Mouse (Mus musculus): ENCODE measurements around the gene Clca3a2. TPM values are rescaled to one million over a fixed set of nuclear protein-coding genes. Genes with fewer than 3 reads are reported as not detected.
"Not testable (repeated sequence)": the region's sequence is repeated elsewhere in the genome, so short reads cannot be mapped to it uniquely, and the experiment has no call there.

The Clca3a2 gene
- polyA plus RNA-seq, 1 experiment from 2014 or later: not detected

DNA sequence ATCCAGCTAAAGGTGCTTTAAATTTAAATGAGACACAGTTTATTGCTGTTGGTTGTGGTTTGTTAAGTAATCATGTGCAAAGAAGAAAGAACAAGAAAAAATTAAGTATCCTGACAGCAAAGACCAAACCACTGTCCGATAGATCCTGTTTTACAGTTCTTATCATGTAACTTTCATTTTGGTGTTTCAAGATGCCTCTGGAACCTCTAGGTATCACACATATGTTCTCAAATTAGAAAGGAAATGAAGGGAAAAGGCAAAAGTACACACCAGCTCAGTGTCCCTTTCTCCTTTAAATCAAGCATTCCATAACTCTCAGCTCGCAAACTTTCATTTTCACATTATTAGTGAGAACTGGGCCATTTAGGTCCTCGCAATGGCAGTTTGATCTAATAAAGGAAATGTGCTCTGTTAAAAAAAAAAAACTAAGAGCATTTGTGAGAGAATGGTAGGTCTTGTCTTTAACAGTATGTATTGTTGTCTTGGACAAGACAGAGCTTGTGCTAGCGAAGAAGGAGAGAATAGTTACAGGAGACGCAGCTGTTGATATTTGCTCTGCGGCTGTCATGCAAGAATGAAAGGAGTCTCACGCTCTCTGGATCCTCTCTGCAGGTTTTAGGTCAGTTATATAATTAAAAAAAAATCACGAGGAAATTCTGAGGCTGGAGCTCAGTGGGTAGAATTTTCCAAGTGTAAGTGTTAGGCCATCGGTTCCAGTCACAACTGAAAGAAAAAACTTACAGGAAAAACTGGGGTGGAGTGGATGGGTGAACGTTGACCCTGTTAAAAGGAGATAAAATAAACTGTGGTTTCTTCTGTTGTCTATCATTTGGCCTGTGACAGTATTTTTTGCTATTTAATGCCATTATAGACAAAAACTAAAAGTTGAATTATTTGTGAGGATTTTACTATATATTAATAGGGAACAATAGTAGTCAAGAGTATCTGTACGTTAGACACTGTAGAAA is 33.8 kb downstream of the Clca3a2 start:
- no peaks in the 10 kb centered on the region for H3K4me1 ChIP-seq
- no peaks in the 10 kb centered on the region for H3K36me3 ChIP-seq
- no peak for ATAC-seq (ENCODE audit: low FRiP score, low read depth)
- H3K27me3 ChIP-seq (replicated peaks): no peaks in the 10 kb centered on the region
- no peak overlapping the region for H3K9ac ChIP-seq
- no peak overlapping the region for H3K4me3 ChIP-seq
- no peaks in the 10 kb centered on the region for H3K9me3 ChIP-seq
- 83% methylated on average over 11 of the region's 11 CpGs for WGBS
- H3K27ac ChIP-seq: no peak overlapping the region
- no peak overlapping the region for H3K4me2 ChIP-seq (replicated peaks)

- ATAC-seq (ENCODE audit: low FRiP score, low read depth): no peak
- no peaks in the 10 kb centered on the region for H3K4me1 ChIP-seq
- H3K27ac ChIP-seq: no peak overlapping the region
- H3K36me3 ChIP-seq: no peaks in the 10 kb centered on the region
- H3K27me3 ChIP-seq (replicated peaks): no peaks in the 10 kb centered on the region
- WGBS: 92% methylated on average over 4 of the region's 4 CpGs
- H3K4me2 ChIP-seq (replicated peaks): no peak overlapping the region
- H3K9me3 ChIP-seq: no peaks in the 10 kb centered on the region
- H3K9ac ChIP-seq: no peak overlapping the region
- no peak overlapping the region for H3K4me3 ChIP-seq
These were observed 54.1 kb downstream of the Clca3a2 start for GRCm38 (mm10) chr3:144765161-144765560.

DNA sequence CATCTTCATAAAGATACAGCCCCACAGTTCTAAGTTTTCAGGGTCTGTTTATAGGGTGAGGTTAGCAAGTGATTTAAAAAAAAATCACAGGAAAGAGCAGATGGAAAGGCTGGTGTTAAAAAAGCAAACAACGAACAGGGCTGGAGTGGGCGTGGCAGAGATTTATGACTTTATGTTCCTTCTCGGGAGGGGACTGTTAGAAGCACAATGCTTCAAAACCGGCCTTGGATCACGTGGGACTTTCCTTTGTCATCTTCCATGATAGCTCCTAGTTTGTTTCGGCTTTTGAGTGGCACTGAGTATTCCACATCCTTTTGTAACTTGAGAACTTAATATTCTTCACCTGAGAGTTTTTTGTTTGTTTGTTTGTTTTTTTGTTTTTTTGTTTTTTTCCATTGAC is 57.8 kb downstream of the Clca3a2 start:
- H3K4me2 ChIP-seq (replicated peaks): no peak overlapping the region
- H3K27me3 ChIP-seq (replicated peaks): no peaks in the 10 kb centered on the region
- H3K9ac ChIP-seq: no peak overlapping the region
- H3K4me1 ChIP-seq: no peaks in the 10 kb centered on the region
- 13% methylated on average over 6 of the region's 6 CpGs for WGBS
- H3K4me3 ChIP-seq: no peak overlapping the region
- no peaks in the 10 kb centered on the region for H3K9me3 ChIP-seq
- no peak overlapping the region for H3K27ac ChIP-seq
- no peak for ATAC-seq (ENCODE audit: low FRiP score, low read depth)
- H3K36me3 ChIP-seq: no peaks in the 10 kb centered on the region

- no peaks in the 10 kb centered on the region for H3K9me3 ChIP-seq
- H3K27me3 ChIP-seq (replicated peaks): no peaks in the 10 kb centered on the region
- no peaks in the 10 kb centered on the region for H3K4me1 ChIP-seq
- no peak within 1 kb of the TSS for H3K4me2 ChIP-seq (replicated peaks)
- 64% methylated on average over 11 of the region's 11 CpGs for WGBS
- H3K9ac ChIP-seq: no peak within 1 kb of the TSS
- H3K27ac ChIP-seq: no peak within 1 kb of the TSS
- no peak within 1 kb of the TSS for H3K4me3 ChIP-seq
- ATAC-seq (ENCODE audit: low FRiP score, low read depth): peak; percentile 33; the same call in 1 of the 2 replicates
- H3K36me3 ChIP-seq: no peaks in the 10 kb centered on the region
These were observed 58.5 kb downstream of the Clca3a2 start, which contains the start of gene Clca3a1 for GRCm38 (mm10) chr3:144760592-144761309. Gene Clca3a1, minus strand, starts transcription at chr3:144760977.

GRCm38 (mm10) chr3:144759719-144760118 is 59.6 kb downstream of the Clca3a2 start:
- no peaks in the 10 kb centered on the region for H3K36me3 ChIP-seq
- no peaks in the 10 kb centered on the region for H3K27me3 ChIP-seq (replicated peaks)
- H3K4me1 ChIP-seq: no peaks in the 10 kb centered on the region
- H3K9me3 ChIP-seq: no peaks in the 10 kb centered on the region
- no peak overlapping the region for H3K9ac ChIP-seq
- H3K4me3 ChIP-seq: no peak overlapping the region
- no peak for ATAC-seq (ENCODE audit: low FRiP score, low read depth)
- no peak overlapping the region for H3K4me2 ChIP-seq (replicated peaks)
- WGBS: 92% methylated on average over 3 of the region's 3 CpGs
- no peak overlapping the region for H3K27ac ChIP-seq

DNA sequence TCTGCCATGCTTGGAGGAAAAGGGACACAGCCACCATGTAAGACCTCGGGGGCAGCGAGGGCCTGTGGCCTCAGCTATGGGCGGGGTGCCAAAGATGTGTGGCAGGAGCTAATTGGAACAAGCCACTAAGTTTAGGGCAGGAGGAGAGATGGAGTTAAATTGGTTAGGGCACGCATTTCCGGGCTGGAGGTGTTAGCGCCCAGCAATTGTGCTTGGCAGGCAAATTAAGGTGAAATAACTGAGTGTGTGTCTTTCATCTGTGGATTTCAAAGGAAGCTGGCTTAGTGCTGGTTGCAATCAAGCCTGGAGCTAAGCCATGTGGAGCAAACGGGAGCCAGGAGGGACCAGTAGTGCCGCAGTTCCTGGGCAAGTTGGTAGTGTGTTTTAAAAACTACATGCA is 63.2 kb downstream of the Clca3a2 start:
- not testable (repeated sequence) for H3K36me3 ChIP-seq; H3K4me1 ChIP-seq; H3K9ac ChIP-seq; H3K27me3 ChIP-seq (replicated peaks); H3K4me3 ChIP-seq; H3K27ac ChIP-seq; H3K9me3 ChIP-seq; H3K4me2 ChIP-seq (replicated peaks); ATAC-seq (ENCODE audit: low FRiP score, low read depth)
- WGBS: 82% methylated on average over 8 of the region's 8 CpGs

DNA sequence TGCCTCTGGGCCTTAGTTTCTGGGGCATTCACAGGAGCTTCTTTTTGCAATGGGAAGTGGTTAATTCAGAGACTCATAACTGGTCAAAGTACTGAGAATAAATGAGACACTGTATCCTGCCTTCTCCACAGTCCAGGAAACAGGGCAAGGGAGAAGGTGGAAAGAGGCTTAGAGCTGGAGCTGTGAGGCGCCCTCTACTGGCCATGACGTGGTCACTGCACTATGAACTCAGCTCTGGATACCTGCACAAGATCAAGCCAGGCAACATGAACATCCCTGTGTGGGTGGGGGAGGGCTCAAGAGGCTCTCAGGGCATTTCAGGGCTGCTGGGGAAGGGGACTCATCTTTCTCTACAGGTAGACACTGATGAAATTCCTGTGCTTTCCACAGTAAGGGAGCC is 66.2 kb downstream of the Clca3a2 start:
- no peak overlapping the region for H3K9ac ChIP-seq
- H3K4me1 ChIP-seq: no peaks in the 10 kb centered on the region
- H3K9me3 ChIP-seq: no peaks in the 10 kb centered on the region
- WGBS: 6% methylated on average over 2 of the region's 2 CpGs
- no peak for ATAC-seq (ENCODE audit: low FRiP score, low read depth)
- H3K36me3 ChIP-seq: no peaks in the 10 kb centered on the region
- no peak overlapping the region for H3K4me2 ChIP-seq (replicated peaks)
- no peak overlapping the region for H3K27ac ChIP-seq
- H3K4me3 ChIP-seq: no peak overlapping the region
- no peaks in the 10 kb centered on the region for H3K27me3 ChIP-seq (replicated peaks)

DNA sequence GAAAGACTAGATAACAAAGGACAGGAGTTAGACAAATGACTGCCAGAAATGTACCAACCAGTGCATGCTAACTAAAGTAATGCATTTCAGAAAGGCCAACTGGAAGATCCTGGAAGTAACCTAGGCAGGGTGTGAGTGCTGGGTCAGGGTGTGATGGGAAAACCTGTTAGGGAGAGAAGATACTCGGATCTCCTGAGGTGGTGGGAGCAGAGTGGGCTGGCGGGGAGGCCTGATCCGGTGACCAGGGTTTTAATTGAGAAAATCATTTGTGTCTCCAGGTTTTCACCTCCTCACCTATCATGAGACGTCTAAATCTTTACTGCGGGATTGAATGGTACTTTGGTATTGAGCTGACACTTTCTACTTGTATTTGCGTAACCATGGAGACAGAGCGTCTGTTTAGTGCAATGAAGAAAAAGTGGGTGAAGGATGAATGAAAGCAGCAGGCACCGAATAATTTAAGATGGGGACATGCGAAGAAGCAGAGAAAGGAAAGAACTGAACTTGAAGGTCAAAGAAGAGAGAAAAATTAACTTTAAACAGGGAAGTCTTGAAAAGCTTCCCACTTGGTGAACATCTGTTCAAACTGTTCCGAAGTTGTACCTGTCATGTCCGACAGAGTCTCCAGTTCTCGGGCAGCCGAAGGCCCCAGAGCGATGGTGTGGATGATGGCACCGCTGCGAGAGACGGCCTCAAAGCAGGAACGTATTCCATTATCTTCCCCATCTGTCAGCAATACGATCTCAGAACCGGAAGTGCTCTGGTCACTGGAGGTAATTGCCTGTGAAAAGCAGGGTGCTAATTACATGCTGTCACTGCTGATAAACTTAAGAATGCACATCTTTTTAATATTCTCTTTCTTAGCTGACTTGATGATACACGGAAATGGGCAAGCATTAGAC is 70.0 kb downstream of the Clca3a2 start:
- H3K27me3 ChIP-seq (replicated peaks); H3K36me3 ChIP-seq; H3K4me2 ChIP-seq (replicated peaks); H3K9ac ChIP-seq; H3K4me3 ChIP-seq; H3K9me3 ChIP-seq; H3K27ac ChIP-seq; H3K4me1 ChIP-seq: not testable (repeated sequence)
- 49% methylated on average over 20 of the region's 21 CpGs for WGBS
- ATAC-seq (ENCODE audit: low FRiP score, low read depth): peak; percentile 58; the same call in 1 of the 2 replicates

DNA sequence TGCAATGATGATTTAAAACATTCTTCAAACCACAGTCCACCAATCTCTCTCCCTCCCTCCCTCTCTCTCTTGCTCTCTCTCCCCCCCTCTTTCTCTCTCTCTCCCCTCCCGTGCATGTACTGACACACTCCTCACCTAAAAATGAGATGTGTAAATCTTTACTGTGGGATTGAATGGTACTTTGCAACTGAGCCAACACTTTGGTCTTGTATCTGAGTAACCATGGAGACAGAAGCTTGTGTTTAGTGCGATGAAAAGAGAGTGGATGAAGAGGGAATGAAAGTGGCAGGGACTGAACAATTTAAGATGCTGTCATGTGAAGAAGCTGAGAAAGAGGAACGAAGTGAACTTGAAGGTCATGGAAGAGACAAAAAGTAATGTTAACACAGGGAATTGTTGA is 71.6 kb downstream of the Clca3a2 start:
- H3K9me3 ChIP-seq; H3K36me3 ChIP-seq; H3K4me2 ChIP-seq (replicated peaks); H3K27ac ChIP-seq; H3K4me3 ChIP-seq; H3K27me3 ChIP-seq (replicated peaks); H3K4me1 ChIP-seq; H3K9ac ChIP-seq: not testable (repeated sequence)
- ATAC-seq (ENCODE audit: low FRiP score, low read depth): 0 out of 2 replicates have a peak, but pooled peaks have one; percentile 61
- WGBS: 25% methylated on average over 3 of the region's 3 CpGs
